Mouse (Mus musculus) kidney, postnatal 0 days (tissue): Measurements from ENCODE around the gene Fam118a. TPM values are rescaled to one million over a fixed set of nuclear protein-coding genes. Genes with fewer than 3 reads are reported as not detected.
A peak's percentile ranks its signal among the peaks of the same experiment; 100 is the strongest.

Experiments used
- ATAC-seq: fragments of 200-750 bp; cut with Nextera tagmentation; replicated peaks from 2 replicates; pipeline ENCODE4 v1.8.0; 2017; ENCODE audit warnings: low read depth, moderate number of reproducible peaks, moderate TSS enrichment, moderate library complexity; ENCODE audit not compliant: low FRiP score
- DNase-seq: peaks from one replicate; pipeline ENCODE4 v3.0.0-alpha.2; 2016; ENCODE audit warnings: low spot score
- H3K27ac ChIP-seq: fragments of 300-500 bp; sonication (generic); 2 replicates; pipeline ENCODE4 v1.5.1; 2014; ENCODE audit warnings: mild to moderate bottlenecking
- H3K27me3 ChIP-seq: fragments of 300-500 bp; sonication (generic); 2 replicates; pipeline ENCODE4 v1.6.1; 2014; ENCODE audit warnings: low read length, mixed read lengths; ENCODE audit not compliant: insufficient read depth
- H3K36me3 ChIP-seq: fragments of 300-500 bp; sonication (generic); 2 replicates; pipeline ENCODE4 v1.6.1; 2014; ENCODE audit warnings: low read length, mixed read lengths; ENCODE audit not compliant: insufficient read depth
- H3K4me1 ChIP-seq: fragments of 300-500 bp; sonication (generic); replicated peaks from 2 replicates; pipeline ENCODE4 v1.6.1; 2014; ENCODE audit warnings: antibody characterized with exemption, low read length, mixed read lengths; ENCODE audit not compliant: insufficient read depth
- H3K4me2 ChIP-seq: fragments of 300-500 bp; sonication (generic); 2 replicates; pipeline ENCODE4 v1.6.1; 2014; ENCODE audit warnings: mild to moderate bottlenecking, low read length, moderate library complexity, mixed read lengths
- H3K4me3 ChIP-seq: fragments of 300-500 bp; sonication (generic); replicated peaks from 2 replicates; pipeline ENCODE4 v1.5.1; 2014; ENCODE audit warnings: low read depth, low read length
- H3K9ac ChIP-seq: fragments of 300-500 bp; sonication (generic); 2 replicates; pipeline ENCODE4 v1.6.1; 2014; ENCODE audit warnings: low read depth, low read length
- H3K9me3 ChIP-seq: fragments of 300-500 bp; sonication (generic); replicated peaks from 2 replicates; pipeline ENCODE4 v1.6.1; 2016; ENCODE audit warnings: low read length, inconsistent platforms, mixed read lengths
- CTCF ChIP-seq: IDR thresholded peaks from 2 replicates; pipeline ENCODE4 v1.5.1; 2016; ENCODE audit warnings: antibody characterized with exemption, low read depth, mild to moderate bottlenecking, moderate library complexity
- WGBS: fragments of 180-500 bp; shearing (Covaris S2); extraction: QIAGEN DNeasy Blood & Tissue Kit; methylation state at CpG from one replicate; pipeline ENCODE4 v1.1.7; 2014; 5-methylcytosine and 5-hydroxymethylcytosine counted together
- polyA plus RNA-seq: library from polyadenylated mRNA; unstranded; fragments of >200 nt; fragmentation: Nextera tagmentation; extraction: Ambion mirVana; gene quantifications from 2 replicates; pipeline ENCODE4 v1.2.1, GENCODE M21; 2015

Gene Fam118a
- polyA plus RNA-seq, 1 experiment from 2014 or later: 18.4 TPM

DNA sequence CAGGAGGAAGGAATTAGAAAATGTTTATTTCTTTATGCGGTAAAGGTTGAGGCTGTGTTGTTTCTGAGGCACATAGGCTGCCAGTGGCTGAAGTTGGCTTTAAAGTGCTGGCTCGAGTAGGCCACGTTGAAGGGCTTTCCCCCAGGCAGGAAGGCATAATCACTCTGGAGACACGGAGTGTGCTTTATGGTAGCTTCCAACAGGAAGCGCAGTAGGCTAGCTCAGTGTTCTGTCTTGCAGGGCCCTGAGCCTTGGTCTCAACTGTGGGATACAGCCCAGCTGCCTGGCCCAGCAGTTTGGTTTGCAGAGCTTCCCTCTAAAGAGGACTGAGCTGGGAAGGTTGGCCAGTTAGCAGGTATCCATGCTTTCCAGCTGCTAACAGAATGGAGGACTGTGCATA is 14.4 kb downstream of the Fam118a start:
- no peak for TF ChIP-seq CTCF
- no peak for ATAC-seq
- Histone ChIP-seq H3K27ac (peak overlapping the region; percentile 32; the same call in 1 of the 2 replicates), H3K4me2 (no peak overlapping the region), H3K27me3 (no peaks in the 10 kb centered on the region), H3K9ac (no peak overlapping the region), H3K4me3 (no peak overlapping the region), H3K4me1 (no peaks in the 10 kb centered on the region), H3K36me3 (peaks cover 21% of the 10 kb centered on the region; the same call in 1 of the 2 replicates), H3K9me3 (no peaks in the 10 kb centered on the region)
- DNase-seq: no peak
- WGBS: 46% methylated on average over 5 of the region's 5 CpGs

- H3K4me2 ChIP-seq: no peak overlapping the region
- H3K9ac ChIP-seq: no peak overlapping the region
- H3K9me3 ChIP-seq: no peaks in the 10 kb centered on the region
- H3K4me1 ChIP-seq: no peaks in the 10 kb centered on the region
- H3K27ac ChIP-seq: no peak overlapping the region; the same call in 1 of the 2 replicates
- no peak for TF ChIP-seq CTCF
- no peak for ATAC-seq
- no peak overlapping the region for H3K4me3 ChIP-seq
- peaks cover 21% of the 10 kb centered on the region; the same call in 1 of the 2 replicates for H3K36me3 ChIP-seq
- no peaks in the 10 kb centered on the region for H3K27me3 ChIP-seq
- 67% methylated on average over 5 of the region's 5 CpGs for WGBS
- DNase-seq: no peak
Measured at GRCm38 (mm10) chr15:85043761-85044160, 15.0 kb downstream of the Fam118a start.

- H3K4me2 ChIP-seq: no peak overlapping the region
- no peaks in the 10 kb centered on the region for H3K9me3 ChIP-seq
- H3K9ac ChIP-seq: no peak overlapping the region
- H3K27ac ChIP-seq: no peak overlapping the region
- no peak overlapping the region for H3K4me3 ChIP-seq
- H3K27me3 ChIP-seq: no peaks in the 10 kb centered on the region
- ATAC-seq (no peak), DNase-seq (no peak)
- H3K4me1 ChIP-seq: no peaks in the 10 kb centered on the region
- no peak for TF ChIP-seq CTCF
- peaks cover 28% of the 10 kb centered on the region; the same call in 1 of the 2 replicates for H3K36me3 ChIP-seq
- 90% methylated on average over 14 of the region's 14 CpGs for WGBS
Measured at GRCm38 (mm10) chr15:85046230-85046950, 17.6 kb downstream of the Fam118a start.

DNA sequence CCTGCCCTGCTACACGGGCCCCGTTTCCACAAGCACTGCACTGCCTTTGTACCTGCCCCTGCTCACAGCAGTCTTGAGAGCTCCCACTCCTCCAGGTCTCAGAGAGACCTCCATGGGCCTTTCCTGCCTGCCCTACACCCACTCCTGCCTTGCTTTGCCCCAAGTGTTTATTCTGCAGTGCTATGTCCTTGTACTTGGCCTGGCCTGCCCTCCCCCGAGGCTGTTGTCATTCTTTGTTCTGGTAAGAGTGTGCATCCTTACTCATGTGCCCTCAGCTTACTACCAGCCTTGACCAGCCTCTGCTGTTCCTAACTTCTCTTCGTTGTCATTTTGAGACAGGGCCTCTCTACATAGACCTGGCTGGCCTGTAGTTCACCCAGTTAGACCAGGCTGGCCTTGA is 19.1 kb downstream of the Fam118a start:
- peaks cover 28% of the 10 kb centered on the region for H3K36me3 ChIP-seq
- 83% methylated on average over 4 of the region's 4 CpGs for WGBS

GRCm38 (mm10) chr15:85049758-85050157 is 21.0 kb downstream of the Fam118a start:
- 93% methylated on average over 1 of the region's 1 CpGs for WGBS
- TF ChIP-seq CTCF: no peak

More for the DNA sequence above, 19.1 kb downstream of the Fam118a start:
- Histone ChIP-seq H3K9ac (no peak overlapping the region), H3K4me1 (no peaks in the 10 kb centered on the region), H3K4me3 (no peak overlapping the region), H3K9me3 (no peaks in the 10 kb centered on the region), H3K27me3 (no peaks in the 10 kb centered on the region), H3K27ac (no peak overlapping the region), H3K4me2 (no peak overlapping the region)
- ATAC-seq (no peak), DNase-seq (no peak)
- no peak for TF ChIP-seq CTCF

DNA sequence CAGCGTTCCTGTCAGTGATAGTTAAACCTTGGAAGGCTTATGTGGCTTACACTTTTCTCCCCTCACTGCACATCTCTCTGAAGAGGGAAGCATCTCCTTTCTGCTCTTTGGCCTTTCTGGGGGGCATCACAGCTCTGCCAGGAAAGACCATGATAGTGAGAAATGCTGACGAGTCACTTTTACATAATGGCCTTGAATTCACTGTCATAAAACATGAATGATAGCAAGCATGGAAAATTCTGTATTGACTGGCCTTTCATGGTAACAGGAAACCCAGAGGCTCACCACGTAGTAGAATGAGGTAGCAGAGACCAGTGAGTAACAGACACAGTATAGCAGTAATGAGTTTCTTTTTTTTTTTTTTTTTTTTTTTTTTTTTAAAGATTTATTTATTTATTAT is 25.4 kb downstream of the Fam118a start:
- Histone ChIP-seq H3K27me3 (no peaks in the 10 kb centered on the region), H3K9ac (no peak overlapping the region), H3K36me3 (peaks cover 28% of the 10 kb centered on the region), H3K27ac (no peak overlapping the region), H3K4me1 (no peaks in the 10 kb centered on the region), H3K9me3 (no peaks in the 10 kb centered on the region), H3K4me2 (no peak overlapping the region), H3K4me3 (no peak overlapping the region)
- DNase-seq (no peak), ATAC-seq (no peak)
- no peak for TF ChIP-seq CTCF
- WGBS: 89% methylated on average over 3 of the region's 3 CpGs

More at GRCm38 (mm10) chr15:85049758-85050157, 21.0 kb downstream of the Fam118a start:
- H3K27me3 ChIP-seq: no peaks in the 10 kb centered on the region
- H3K9ac ChIP-seq: no peak overlapping the region
- H3K4me2 ChIP-seq: no peak overlapping the region
- no peak for DNase-seq
- H3K4me1 ChIP-seq: no peaks in the 10 kb centered on the region
- no peaks in the 10 kb centered on the region for H3K9me3 ChIP-seq
- H3K27ac ChIP-seq: no peak overlapping the region
- H3K4me3 ChIP-seq: no peak overlapping the region
- ATAC-seq: no peak
- peaks cover 39% of the 10 kb centered on the region for H3K36me3 ChIP-seq
